Comparison of ENCODE assay signal across 17 mouse cellular contexts in genomic region chr8:110888860-110889259, GRCm38 (mm10). TPM values are rescaled to one million over a fixed set of nuclear protein-coding genes. Genes with fewer than 3 reads are reported as not detected.
DNase-seq lines count a peak whose midpoint lies in the region; ATAC-seq and TF ChIP-seq lines count a peak whose summit lies in the region.
"Had no signal": no experiment of that assay in that cellular context is flagged by ENCODE, and none has a peak within 500 bp of the region (broad histone marks: within the 10 kb centered on the region; RNA-seq: fewer than 3 reads in every experiment).

No protein-coding gene starts in this region.

- ATAC-seq in kidney, embryonic 16.5 days (ENCODE audit: low FRiP score, low TSS enrichment) = no peak

- no peaks in the 10 kb centered on the region for H3K27me3 ChIP-seq in kidney, embryonic 16.5 days (ENCODE audit: insufficient read depth, low read length)
- H3K27me3 ChIP-seq: forebrain, embryonic 12.5 days; heart, embryonic 15.5 days; neural tube, embryonic 12.5 days had no signal

- H3K9ac ChIP-seq in ES-E14 (ENCODE audit: insufficient read depth, low read depth, low read length, poor library complexity, severe bottlenecking) = no peak overlapping the region; the same call in 1 of the 2 replicates
- no peak overlapping the region for H3K9ac ChIP-seq in kidney, embryonic 16.5 days (replicated peaks; ENCODE audit: low read length)
- H3K9ac ChIP-seq: forebrain, embryonic 12.5 days; heart, embryonic 15.5 days; liver, embryonic 14.5 days; neural tube, embryonic 12.5 days had no signal

- 95% methylated on average over 16 of the region's 16 CpGs for WGBS in kidney, embryonic 16.5 days

- H3K36me3 ChIP-seq in ES-E14 (ENCODE audit: control insufficient read depth, insufficient read depth, low read length, poor library complexity, severe bottlenecking) = 0 out of 2 replicates have a peak, but pooled peaks cover 3% of the 10 kb centered on the region
- peaks cover 16% of the 10 kb centered on the region; the same call in 1 of the 2 replicates for H3K36me3 ChIP-seq in kidney, embryonic 16.5 days (ENCODE audit: insufficient read depth, low read length)

- H3K4me2 ChIP-seq in kidney, embryonic 16.5 days (replicated peaks; ENCODE audit: low read depth, low read length) = no peak overlapping the region
- H3K4me2 ChIP-seq: forebrain, embryonic 12.5 days; heart, embryonic 15.5 days; neural tube, embryonic 12.5 days had no signal

- no peak overlapping the region for H3K27ac ChIP-seq in ES-E14 (ENCODE audit: insufficient read depth, low read depth, low read length, poor library complexity, severe bottlenecking)
- H3K27ac ChIP-seq in kidney, embryonic 16.5 days (ENCODE audit: low read length) = no peak overlapping the region
- H3K27ac ChIP-seq: forebrain, embryonic 12.5 days; heart, adult 2 months; heart, embryonic 15.5 days; liver, embryonic 14.5 days; neural tube, embryonic 12.5 days; stomach, postnatal 0 days had no signal

- peak; percentile 29 for DNase-seq in adrenal gland, adult 2 months
- no peak for DNase-seq in adrenal gland, adult 8-10 months
- DNase-seq in ES-E14 (ENCODE audit: low read depth, low spot score) = no peak
- DNase-seq in cerebellum, adult 9-10 months = peak; percentile 85
- DNase-seq in gastrocnemius, postnatal 10 days = peak; percentile 76
- no peak for DNase-seq in lung, postnatal 25 days (ENCODE audit: low spot score)
- DNase-seq in thymus, postnatal 36 days = no peak
- DNase-seq: heart, adult 2 months; kidney, adult 18-20 months; kidney, postnatal 25 days; thymus, postnatal 4 days had no signal

- in situ Hi-C loops in ES-E14 (cut with MboI; ENCODE audit: low sequenced_read_pairs in 2 of 2, unreplicated experiment in 2 of 2) = no loop called here

- peak overlapping the region; percentile 20 to 36; a peak in 1 of 4 replicates for H3K4me3 ChIP-seq in ES-E14 (ENCODE audit: insufficient read depth in 1 of 2, low read depth in 1 of 2, low read length in 2 of 2, poor library complexity in 1 of 2, severe bottlenecking in 1 of 2)
- H3K4me3 ChIP-seq in kidney, embryonic 16.5 days (ENCODE audit: low read length) = no peak overlapping the region
- H3K4me3 ChIP-seq: forebrain, embryonic 12.5 days; heart, adult 2 months; heart, embryonic 15.5 days; neural tube, embryonic 12.5 days had no signal

- peaks cover 0 to 9% of the 10 kb centered on the region in 2 experiments; a peak in 2 of 4 replicates for H3K4me1 ChIP-seq in ES-E14 (ENCODE audit: control insufficient read depth in 2 of 2, insufficient read depth in 2 of 2, low read length in 2 of 2, poor library complexity in 1 of 2)
- no peaks in the 10 kb centered on the region for H3K4me1 ChIP-seq in kidney, embryonic 16.5 days (ENCODE audit: insufficient read depth, low read length)
- H3K4me1 ChIP-seq: forebrain, embryonic 12.5 days; neural tube, embryonic 12.5 days had no signal

- H3K9me3 ChIP-seq in ES-E14 (ENCODE audit: control insufficient read depth, insufficient read depth, low read depth, low read length) = no peaks in the 10 kb centered on the region
- no peaks in the 10 kb centered on the region for H3K9me3 ChIP-seq in kidney, embryonic 16.5 days (ENCODE audit: low read length)
- H3K9me3 ChIP-seq: forebrain, embryonic 12.5 days; heart, embryonic 15.5 days; neural tube, embryonic 12.5 days had no signal

TF ChIP-seq in ES-E14, 5 proteins besides CTCF, POLR2A, EP300 and RAD21:
- TF ChIP-seq ZC3H11A (IDR thresholded peaks at IDR 0.05; ENCODE audit: borderline replicate concordance, low read depth, low read length) (no peak), CHD2 (IDR thresholded peaks at IDR 0.05; ENCODE audit: low read depth, low read length) (no peak), ZNF384 (IDR thresholded peaks at IDR 0.05; ENCODE audit: low read depth, low read length) (no peak), HCFC1 (IDR thresholded peaks at IDR 0.05; ENCODE audit: borderline replicate concordance, insufficient read depth, low read length) (no peak), MAFK (IDR thresholded peaks at IDR 0.05; ENCODE audit: insufficient read depth, low read depth, low read length) (no peak)
TF ChIP-seq in ES-E14: peak in this region for 0.

RNA-seq across cellular contexts. Expression of gene Fuk, which starts 13.4 kb away (rescaled TPM):
- 10 to 100 TPM in 1 of 2 experiments, 1 to 10 TPM in 1; 6.7 to 11.5 TPM for total RNA-seq in adrenal gland, adult 2 months (2021)
- 20.4 and 22.0 TPM in 2 replicates for polyA plus RNA-seq in adrenal gland, adult 2 months (2012; rRNA removed)
- 10 to 100 TPM; 11.1 to 19.0 (median 15.8) TPM for total RNA-seq in adrenal gland, adult 8-10 months (2022)
- 17.8 and 23.3 TPM in 2 replicates for total RNA-seq in ES-E14 (2012; rRNA removed)
- total RNA-seq in gastrocnemius, postnatal 10 days (2021) = 1 to 10 TPM; 4.1 to 5.0 TPM
- 14.8 and 16.6 TPM in 2 replicates for polyA plus RNA-seq in kidney, embryonic 16.5 days (2015; fragmentation: Nextera tagmentation; extraction: Ambion mirVana)

RNA-seq across cellular contexts. Expression of gene St3gal2, which starts 30.9 kb away (rescaled TPM):
- 10 to 100 TPM; 14.2 to 29.5 TPM for total RNA-seq in adrenal gland, adult 2 months (2021)
- 19.4 and 20.2 TPM in 2 replicates for polyA plus RNA-seq in adrenal gland, adult 2 months (2012; rRNA removed)
- 10 to 100 TPM; 19.1 to 41.1 (median 27.7) TPM for total RNA-seq in adrenal gland, adult 8-10 months (2022)
- total RNA-seq in ES-E14 (2012; rRNA removed) = 7.5 and 12.4 TPM in 2 replicates
- 10 to 100 TPM; 36.1 to 43.2 TPM for total RNA-seq in gastrocnemius, postnatal 10 days (2021)
- polyA plus RNA-seq in kidney, embryonic 16.5 days (2015; fragmentation: Nextera tagmentation; extraction: Ambion mirVana) = 25.1 and 27.6 TPM in 2 replicates

RNA-seq across cellular contexts. Expression of gene Sf3b3, which starts 42.3 kb away (rescaled TPM):
- total RNA-seq in adrenal gland, adult 2 months (2021) = 10 to 100 TPM; 64.7 to 65.6 TPM
- 13.2 and 21.1 TPM in 2 replicates for polyA plus RNA-seq in adrenal gland, adult 2 months (2012; rRNA removed)
- 10 to 100 TPM; 68.4 to 87.8 (median 77.1) TPM for total RNA-seq in adrenal gland, adult 8-10 months (2022)
- total RNA-seq in ES-E14 (2012; rRNA removed) = 210 and 244 TPM in 2 replicates
- total RNA-seq in gastrocnemius, postnatal 10 days (2021) = 10 to 100 TPM; 35.7 to 44.8 TPM
- 175 and 182 TPM in 2 replicates for polyA plus RNA-seq in kidney, embryonic 16.5 days (2015; fragmentation: Nextera tagmentation; extraction: Ambion mirVana)

RNA-seq across cellular contexts. Expression of gene Cog4, which starts 42.5 kb away (rescaled TPM):
- 10 to 100 TPM; 85.3 to 87.0 TPM for total RNA-seq in adrenal gland, adult 2 months (2021)
- 21.0 and 21.3 TPM in 2 replicates for polyA plus RNA-seq in adrenal gland, adult 2 months (2012; rRNA removed)
- 100 to 1,000 TPM in 1 of 4 experiments, 10 to 100 TPM in 3; 76.3 to 100 (median 88.2) TPM for total RNA-seq in adrenal gland, adult 8-10 months (2022)
- total RNA-seq in ES-E14 (2012; rRNA removed) = 59.4 and 64.7 TPM in 2 replicates
- 10 to 100 TPM; 40.3 to 41.1 TPM for total RNA-seq in gastrocnemius, postnatal 10 days (2021)
- 86.9 and 88.5 TPM in 2 replicates for polyA plus RNA-seq in kidney, embryonic 16.5 days (2015; fragmentation: Nextera tagmentation; extraction: Ambion mirVana)

Comparison
In these comparisons a context has a peak if more than half of its experiments do, and no peak if none do; other contexts are left out.
1. DNase-seq: peak in adrenal gland, adult 2 months (single experiment), cerebellum, adult 9-10 months (single experiment) and gastrocnemius, postnatal 10 days (single experiment); none in adrenal gland, adult 8-10 months (single experiment), ES-E14 (single experiment), lung, postnatal 25 days (single experiment) and thymus, postnatal 36 days (0 of 2).